Mouse (Mus musculus): ENCODE results near the gene Clip4.
"Not testable (repeated sequence)": the region's sequence is repeated elsewhere in the genome, so short reads cannot be mapped to it uniquely, and the experiment has no call there.

DNA sequence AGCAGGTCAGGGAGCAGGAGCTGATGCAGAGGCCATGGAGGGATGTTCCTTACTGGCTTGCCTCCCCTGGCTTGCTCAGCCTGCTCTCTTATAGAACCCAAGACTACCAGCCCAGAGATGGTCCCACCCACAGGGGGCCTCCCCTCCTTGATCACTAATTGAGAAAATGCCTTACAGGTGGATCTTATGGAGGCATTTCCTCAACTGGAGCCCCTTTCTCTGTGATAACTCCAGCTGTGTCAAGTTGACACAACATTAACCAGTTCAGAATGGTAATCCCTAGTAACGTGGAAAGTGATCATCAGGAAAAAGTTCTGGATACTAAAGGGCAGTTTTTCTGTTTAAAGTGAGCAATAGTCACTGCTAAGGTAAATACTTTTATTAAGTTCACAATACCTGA lies at the start of gene Clip4:
- not testable (repeated sequence) for TF ChIP-seq CHD2 (IDR thresholded peaks at IDR 0.05; ENCODE audit: low read depth, low read length); ZC3H11A (IDR thresholded peaks at IDR 0.05; ENCODE audit: borderline replicate concordance, low read depth, low read length); MAFK (IDR thresholded peaks at IDR 0.05; ENCODE audit: insufficient read depth, low read depth, low read length); HCFC1 (IDR thresholded peaks at IDR 0.05; ENCODE audit: borderline replicate concordance, insufficient read depth, low read length); ZNF384 (IDR thresholded peaks at IDR 0.05; ENCODE audit: low read depth, low read length)
